Mouse (Mus musculus) brain, embryonic 14.5 days (tissue): ENCODE data around the gene Cpeb1.

Experiments used
- CTCF ChIP-seq: fragments of 200-500 bp; IDR thresholded peaks from 2 replicates; pipeline ENCODE4 v1.5.1; 2012; ENCODE audit warnings: inconsistent platforms, mild to moderate bottlenecking, moderate library complexity, borderline replicate concordance; ENCODE audit not compliant: insufficient read depth, insufficient read length; ENCODE audit errors: extremely low read depth
- POLR2A ChIP-seq: fragments of 200-500 bp; IDR thresholded peaks from 2 replicates; pipeline ENCODE4 v1.6.1; 2012; ENCODE audit warnings: mild to moderate bottlenecking, inconsistent platforms, borderline replicate concordance; ENCODE audit not compliant: poor library complexity, insufficient read depth, insufficient read length, severe bottlenecking; ENCODE audit errors: extremely low read depth

DNA sequence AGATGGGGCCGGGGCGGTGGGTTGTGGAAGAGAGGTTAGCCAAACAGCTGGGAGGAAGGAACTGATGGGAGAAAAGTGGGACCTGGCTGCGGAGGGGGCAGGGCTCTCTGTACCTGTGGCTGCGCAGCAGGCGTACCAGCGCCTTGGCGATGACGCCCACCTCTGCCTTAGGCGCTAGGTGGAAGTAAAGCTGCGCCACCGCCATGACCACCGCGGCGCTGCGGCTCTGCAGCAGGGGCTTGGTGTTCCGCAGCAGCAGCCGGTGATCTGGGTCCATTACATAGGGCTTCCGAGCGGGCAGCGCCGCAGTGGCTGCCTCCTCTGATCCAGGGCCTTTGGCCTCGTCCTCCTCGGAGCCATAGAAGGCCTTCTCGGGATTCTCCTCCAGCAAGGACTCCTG, 21.6 kb upstream of the Cpeb1 start:
- TF ChIP-seq CTCF: no peak
- TF ChIP-seq POLR2A: no peak
